Mouse (Mus musculus) adrenal gland, adult (tissue): ENCODE measurements around the gene Fth1.

ENCODE experiments used
- DNase-seq, 2 experiments: peaks; one replicate each; pipeline ENCODE4 v3.0.0; 2022 to 2023; ENCODE audit warnings: low spot score in 1 of 2; ENCODE audit not compliant: inconsistent age in 2 of 2

The Fth1 gene

DNA sequence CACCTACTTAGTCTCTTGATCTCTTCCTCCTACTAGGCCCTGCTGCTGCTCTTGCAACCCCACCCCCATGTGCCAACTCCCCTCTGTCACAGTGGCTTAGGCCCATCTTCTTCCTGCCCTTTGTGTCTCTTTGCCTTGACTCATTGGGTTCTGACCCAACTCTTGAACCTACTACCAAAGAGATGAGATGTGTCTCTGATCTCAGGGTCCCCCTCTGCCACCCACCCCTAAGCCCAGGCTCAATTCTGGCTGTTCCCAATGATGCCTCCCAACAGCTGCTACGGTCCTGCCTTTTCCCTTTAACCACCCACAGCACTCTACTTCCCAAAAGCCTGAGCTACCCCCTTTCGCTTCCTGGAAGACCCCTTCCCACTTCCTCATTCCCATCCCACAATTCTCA lies 41.6 kb downstream of the Fth1 start:
- DNase-seq, result peak in 1 of 2 experiments; percentile 8

DNA sequence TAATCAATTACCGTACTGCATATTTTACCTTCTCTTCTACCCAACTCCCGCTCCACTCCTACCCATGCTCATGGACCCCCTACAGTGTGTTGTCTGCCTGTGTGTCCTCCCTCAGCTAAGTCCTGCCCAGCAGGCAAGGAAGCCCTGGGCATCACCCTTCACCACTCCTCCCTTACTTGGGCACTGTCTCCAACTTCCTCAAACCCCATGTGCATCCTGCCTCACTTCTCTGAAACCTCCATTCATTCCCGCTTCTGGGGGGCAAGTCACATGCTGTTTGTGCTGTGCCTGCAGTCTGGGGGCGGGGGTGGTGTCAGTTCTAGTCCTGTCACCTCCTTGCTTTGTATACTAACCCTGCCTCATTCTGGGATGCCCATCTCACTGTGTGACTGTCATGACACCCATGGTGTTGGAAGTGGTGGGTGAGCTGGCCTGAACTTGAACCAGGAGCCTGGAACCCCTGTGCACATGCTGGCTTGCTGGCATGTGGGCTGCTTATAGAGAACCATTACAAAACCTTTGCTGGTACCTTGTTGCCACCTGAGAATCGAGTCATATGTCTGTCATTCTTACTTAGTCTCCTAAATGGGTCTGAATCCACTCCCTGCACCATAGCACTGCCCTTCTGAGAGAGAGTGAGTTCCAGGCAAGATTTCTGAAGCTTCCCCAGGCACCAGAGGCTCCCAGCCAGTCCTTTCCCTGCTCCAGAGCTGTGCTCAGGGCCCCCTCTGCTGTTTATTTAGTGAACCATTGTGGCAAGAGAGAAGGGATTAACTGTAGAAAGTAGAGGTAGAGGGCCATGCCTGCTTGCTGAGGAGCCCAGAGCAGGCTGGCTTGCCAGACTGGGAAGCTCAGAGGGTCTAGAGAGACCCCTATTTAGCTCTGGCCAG lies 42.3 kb downstream of the Fth1 start:
- DNase-seq, result peak; percentile 15 to 77

DNA sequence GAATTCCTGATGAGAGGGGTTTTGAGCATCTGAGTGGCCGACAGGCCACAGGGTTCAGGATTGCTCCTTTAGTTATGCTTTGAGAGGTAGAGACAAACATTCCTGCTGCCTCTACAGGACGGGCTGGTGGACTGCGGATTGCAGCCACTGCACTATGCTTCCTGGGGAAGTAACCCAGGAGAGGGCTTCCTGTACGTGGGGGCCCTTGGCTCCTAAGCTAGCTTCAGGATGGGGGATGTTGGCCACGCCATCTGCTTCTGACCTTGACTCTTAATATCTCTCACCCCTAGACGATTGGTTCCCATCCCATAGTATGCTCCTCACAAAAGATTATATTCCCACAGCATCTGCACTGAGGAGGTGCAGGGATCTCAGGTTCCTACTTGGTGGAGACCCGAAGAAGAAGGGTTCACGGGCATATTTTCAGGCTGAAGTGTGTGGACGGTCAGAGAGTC lies 42.9 kb downstream of the Fth1 start:
- no peak for DNase-seq

GRCm38 (mm10) chr19:10025169-10025875 lies 44.9 kb downstream of the Fth1 start:
- peak; percentile 86 to 96 for DNase-seq

GRCm38 (mm10) chr19:10029746-10030145 lies 49.3 kb downstream of the Fth1 start:
- no peak for DNase-seq

DNA sequence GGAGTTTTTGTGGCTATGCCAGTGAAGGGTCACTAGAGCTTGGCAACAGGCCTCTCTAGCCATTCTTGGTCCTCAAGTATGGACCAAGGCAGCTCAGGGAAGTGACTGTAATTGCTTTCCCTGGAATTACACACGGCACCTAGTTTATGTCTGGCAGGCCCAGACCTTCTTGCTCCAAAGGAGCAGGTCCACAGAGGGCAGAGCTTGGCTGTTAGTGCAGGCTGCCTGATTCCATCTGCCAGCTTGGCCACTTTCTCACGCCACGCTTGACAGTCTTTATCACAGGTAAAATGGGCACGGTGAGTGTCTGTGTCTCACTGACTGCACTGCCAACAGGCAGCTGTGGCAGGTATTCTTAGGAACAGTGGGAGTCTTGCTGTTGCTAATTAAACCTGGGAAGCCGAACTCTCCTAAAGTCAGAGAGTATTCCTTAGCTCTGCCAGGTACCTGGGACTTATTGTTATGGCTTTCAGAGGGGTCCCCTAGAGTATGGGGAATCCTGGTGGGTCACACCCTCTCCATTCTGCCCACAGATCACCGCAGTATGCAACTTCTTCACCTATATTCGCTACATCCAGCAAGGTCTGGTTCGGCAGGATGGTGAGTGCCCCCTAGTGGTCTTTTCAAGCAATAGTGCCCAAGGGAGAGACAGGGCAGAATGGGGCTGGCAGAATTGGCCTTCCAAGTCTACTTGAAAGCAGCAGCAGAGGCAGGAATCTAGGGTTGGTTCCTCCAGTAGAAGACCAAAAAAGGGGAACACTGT lies 53.0 kb downstream of the Fth1 start:
- peak; percentile 65 to 89 for DNase-seq

DNA sequence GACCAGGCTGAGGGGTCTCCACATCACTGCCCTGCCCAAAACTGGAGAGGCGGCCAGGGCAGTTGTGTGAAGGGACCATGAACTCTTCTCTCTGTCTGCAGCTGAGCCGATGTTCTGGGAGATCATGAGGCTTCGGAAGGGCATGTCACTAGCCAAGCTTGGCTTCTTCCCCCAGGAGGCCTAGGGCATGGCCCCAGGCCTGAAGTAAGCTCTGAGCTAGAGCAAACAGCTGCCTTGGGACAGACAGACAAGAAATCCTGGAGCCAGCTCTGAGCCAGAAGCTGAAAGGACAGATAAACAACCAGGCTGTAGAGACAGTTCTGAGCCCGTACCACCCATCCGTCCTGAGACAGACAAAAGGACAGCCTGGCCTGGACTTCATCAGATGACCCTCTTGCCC lies 54.0 kb downstream of the Fth1 start:
- DNase-seq, result peak in 1 of 2 experiments; percentile 50
